Mouse (Mus musculus): Measurements from ENCODE around the gene Inpp5d. TPM values are rescaled to one million over a fixed set of nuclear protein-coding genes. Genes with fewer than 3 reads are reported as not detected.

Gene Inpp5d
- total RNA-seq (2023) = 100 to 1,000 TPM; 216 to 276 TPM

GRCm38 (mm10) chr1:87620211-87620668 is at the start of gene Inpp5d:
Gene Inpp5d (plus strand): TSS chr1:87620312.

GRCm38 (mm10) chr1:87573800-87574215 is 46.3 kb upstream of the Inpp5d start, which contains the start of gene Ngef:
Gene Ngef (minus strand): TSS chr1:87573870.

GRCm38 (mm10) chr1:87755641-87756470 is 135.7 kb downstream of the Inpp5d start, which contains the start of gene Atg16l1:
Gene Atg16l1 (plus strand): TSS chr1:87755870.

Other genes with a start within 250 kb of the Inpp5d start
- not detected for gene Kcnj13, start 225.6 kb upstream of the Inpp5d start, total RNA-seq (2023)
- gene Snorc, start 150.0 kb upstream of the Inpp5d start, total RNA-seq (2023) = not detected
- not detected for gene Neu2, start 110.4 kb upstream of the Inpp5d start, total RNA-seq (2023)
- not detected for gene Ngef, start 46.4 kb upstream of the Inpp5d start, total RNA-seq (2023)
- 100 to 1,000 TPM; 102 to 105 TPM for gene Atg16l1, start 135.6 kb downstream of the Inpp5d start, total RNA-seq (2023)
- 1 to 10 TPM; 7.1 to 8.2 TPM for gene Sag, start 183.4 kb downstream of the Inpp5d start, total RNA-seq (2023)
- gene Dgkd, start 233.0 kb downstream of the Inpp5d start, total RNA-seq (2023) = 100 to 1,000 TPM; 214 to 230 TPM